Mouse (Mus musculus) cerebellum, postnatal 14 days (tissue): ENCODE results near the gene Kremen2.
A peak's percentile ranks its signal among the peaks of the same experiment; 100 is the strongest.

Source experiments
- DNase-seq, 2 experiments: peaks; one replicate each; pipeline ENCODE4 v3.0.0; 2021; ENCODE audit warnings: mixed read lengths in 2 of 2

Gene Kremen2

DNA sequence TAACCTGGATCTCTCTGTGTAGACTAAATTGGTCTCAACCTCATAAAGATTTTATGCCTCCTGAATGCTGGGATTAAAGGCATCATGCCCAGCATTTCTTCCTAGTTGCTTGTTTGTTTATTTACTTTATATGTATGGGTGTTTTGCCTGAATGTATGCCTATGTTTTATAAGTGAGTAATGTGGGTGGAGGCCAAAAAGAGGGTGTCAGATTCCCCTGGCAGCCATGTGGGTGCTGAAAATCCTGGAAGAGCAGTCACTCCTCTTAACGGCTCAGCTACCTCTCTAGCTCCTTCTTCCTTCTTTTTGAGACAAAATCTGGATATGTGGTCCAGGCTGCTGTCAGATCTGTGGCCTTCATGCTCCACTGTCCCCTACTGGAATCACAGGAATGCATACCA, 15.2 kb downstream of the Kremen2 start:
- DNase-seq: no peak

DNA sequence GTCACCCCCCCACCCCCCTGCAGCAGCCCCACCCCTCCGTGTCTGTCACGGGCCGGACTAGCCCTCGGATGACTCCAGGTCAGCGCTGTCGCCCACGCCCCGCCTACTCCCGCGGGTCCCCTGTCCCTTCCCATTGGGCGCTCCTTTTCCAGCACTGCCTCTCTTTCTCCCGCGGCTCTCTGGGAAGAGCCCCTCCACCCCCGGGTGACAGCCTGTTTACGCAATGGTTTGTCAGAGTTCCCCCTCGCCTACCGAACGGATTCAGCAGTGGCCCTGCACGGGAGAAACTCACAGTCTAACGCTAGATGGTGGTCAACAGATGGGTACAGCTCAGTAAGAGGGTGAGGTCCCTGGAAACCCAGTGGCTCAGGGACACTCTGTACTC, 18.9 kb downstream of the Kremen2 start:
- peak; percentile 79 to 87 for DNase-seq

DNA sequence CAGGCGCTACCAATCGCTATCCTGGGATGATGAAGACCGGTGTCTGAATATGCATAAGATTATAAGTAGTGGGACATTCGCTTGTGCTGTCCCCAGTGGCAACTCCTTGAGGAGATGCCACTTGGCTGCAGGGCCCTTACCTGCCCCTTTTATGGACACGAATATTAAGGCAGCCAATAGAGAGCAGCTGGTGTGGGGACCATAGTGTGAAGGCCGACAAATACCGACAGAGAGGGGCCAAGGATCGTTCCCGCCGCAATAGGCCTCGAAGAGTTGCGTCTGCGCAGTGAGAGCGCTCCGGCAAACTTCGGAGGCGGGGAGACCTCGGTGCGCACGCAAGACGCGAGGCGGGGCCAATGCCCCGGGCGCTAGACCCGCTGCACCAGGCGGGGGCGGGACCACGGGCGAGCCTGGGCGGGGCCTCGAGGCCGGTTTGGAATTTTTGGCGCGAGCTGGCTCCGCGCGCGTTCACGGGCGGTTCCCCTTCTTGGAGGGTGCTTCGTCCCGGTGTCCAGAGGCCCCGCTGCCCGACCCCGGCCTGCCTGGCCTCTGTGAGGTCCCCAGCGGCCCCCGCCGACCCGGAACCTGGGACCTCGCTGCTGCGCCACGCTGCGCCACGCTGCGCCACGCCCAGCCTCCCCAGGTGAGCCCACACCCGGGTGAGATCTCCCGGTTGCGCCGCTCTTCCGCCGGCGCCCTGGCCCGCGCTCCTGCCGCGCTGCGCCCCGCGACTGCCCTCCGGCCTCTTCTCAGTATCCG, 19.5 kb downstream of the Kremen2 start, which contains the start of gene Pkmyt1:
Gene Pkmyt1 (plus strand): TSS at position 338 of the 759 bp plus-strand sequence.
- peak; percentile 96 to 97 for DNase-seq

DNA sequence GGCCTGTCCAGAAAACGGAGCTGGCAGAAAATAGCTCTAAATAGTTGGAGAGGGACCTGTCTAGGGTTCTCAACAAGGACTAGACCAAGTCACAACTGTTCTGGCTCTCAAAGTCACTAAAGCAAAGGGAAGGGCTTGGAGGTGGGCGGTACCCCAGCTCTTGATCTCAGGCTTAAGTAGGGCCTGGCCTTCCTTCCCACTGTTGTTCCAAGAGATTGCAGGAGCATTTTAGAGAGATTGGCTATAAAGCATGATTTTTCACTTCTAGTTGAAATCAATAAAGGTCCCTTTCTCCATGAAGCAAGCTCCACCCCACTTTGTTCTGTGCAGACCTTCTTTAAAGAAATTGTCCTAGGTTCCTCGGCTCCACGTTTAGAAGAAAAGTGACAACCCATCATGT, 20.2 kb downstream of the Kremen2 start:
- no peak for DNase-seq

DNA sequence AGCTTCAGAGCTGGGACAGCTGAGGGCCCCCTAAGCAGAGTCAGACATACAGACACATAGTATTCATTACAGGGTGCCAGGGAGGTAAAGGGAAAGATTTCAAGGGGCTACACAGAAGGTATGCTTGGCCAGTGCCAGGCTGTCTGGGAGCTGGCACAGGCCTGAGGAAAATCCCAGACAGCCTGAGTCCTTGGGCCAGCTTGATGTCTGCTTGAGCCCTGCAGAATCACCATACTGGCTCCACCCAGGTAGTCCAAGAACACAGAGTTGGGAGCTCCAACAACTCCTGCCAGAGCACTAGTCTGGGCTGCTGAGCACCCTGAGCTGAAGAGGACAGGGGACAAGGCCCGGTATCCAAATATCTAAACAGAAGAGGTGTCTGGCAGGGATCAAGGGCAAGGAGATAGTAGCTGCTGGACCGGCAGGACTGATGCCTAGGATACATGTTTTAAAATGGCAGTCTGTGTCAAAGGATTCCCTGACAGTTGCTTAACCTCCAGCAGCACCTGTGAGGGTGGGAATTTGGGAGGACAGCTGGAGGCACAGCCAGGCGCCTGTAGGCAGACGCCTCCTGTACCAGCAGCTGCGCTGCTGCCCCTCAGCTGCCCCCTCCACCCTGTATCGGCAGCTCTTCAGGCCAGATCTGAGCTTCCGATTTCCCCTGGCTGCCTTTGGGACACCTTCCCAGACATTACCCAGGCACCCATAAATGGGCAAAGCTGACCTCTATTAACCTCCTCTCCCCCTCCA, 23.1 kb downstream of the Kremen2 start, which contains the start of gene 1520401A03Rik:
Gene 1520401A03Rik (minus strand): TSS at position 408 of the 750 bp plus-strand sequence.
- DNase-seq: no peak

DNA sequence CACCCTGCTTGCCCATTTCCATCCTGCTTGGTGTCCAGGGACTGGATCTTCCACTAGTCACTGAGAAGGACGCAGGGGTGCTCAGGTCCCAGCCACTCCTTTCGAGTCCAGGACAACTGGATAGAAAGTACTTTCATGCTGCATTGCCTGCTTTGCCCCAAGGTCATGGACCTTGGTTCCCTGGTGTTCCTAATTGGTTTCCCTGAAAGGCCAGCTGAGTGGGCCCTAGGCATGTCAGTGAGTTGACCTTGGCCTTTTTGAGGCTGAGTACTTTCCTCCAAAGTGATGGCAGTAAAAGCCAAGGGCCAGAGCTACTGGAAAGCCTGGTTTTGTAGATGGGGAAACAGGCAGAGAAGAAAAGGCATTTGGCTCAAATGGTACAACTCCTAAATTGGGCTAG, 23.7 kb downstream of the Kremen2 start:
- DNase-seq: no peak

DNA sequence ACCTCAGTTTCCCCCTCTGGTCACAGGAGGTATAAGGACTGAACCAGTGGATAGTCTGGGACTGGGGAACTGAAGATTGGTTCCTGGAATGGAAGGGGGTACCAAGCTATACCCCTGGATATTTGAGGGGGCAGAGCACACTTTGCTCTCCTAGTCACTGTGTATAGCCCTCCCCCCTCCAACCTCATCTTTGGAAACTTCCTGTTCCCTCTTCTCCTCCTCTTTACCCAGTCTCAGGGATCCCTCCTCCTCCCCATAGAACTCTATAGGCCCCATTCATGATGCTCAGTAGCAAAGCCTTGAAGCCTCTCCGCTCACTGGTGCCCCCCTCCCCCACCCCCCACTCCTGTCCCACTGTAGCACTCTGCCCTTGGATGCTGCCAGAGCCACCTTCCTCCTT, 26.2 kb downstream of the Kremen2 start:
- DNase-seq: no peak

DNA sequence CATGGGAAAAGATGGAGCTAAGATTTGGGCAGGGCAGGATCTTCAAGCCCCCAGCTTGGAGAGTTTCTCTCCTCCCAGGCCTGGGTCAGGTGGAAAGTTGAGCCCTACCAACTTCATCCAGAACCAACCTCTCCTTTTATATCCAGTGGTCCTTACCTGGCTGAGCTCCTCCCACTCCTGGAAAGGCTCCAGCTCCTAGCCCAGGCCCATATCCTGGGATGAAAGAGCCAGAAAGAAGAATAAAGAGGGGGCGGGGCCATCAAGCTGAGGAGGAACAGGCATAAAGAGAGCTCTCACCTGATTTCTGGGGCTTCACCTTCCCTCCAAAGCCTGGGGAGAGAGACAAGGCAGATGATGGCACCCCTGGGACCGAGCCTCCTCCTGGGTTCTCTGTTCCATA, 28.6 kb downstream of the Kremen2 start:
- DNase-seq: no peak

DNA sequence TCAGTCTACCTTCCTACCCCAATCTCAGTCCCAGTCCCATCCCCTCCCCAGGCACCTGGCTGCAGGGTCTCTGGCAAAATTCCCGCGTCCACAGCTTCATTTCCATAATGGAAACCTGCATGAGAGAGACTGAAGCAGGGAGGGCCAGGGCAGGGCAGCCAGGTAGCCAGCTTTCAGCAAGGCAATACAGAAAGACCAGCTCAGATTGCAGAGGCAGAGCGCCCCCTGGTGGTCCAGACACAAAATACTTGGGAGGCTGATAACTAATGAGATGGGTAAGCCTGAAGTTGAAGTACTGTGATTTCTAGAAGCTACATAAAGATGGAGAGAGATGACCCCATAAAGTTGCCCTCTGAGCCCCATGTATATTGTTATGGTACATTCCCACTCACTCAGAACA, 39.4 kb downstream of the Kremen2 start:
- DNase-seq: peak; percentile 90 to 92

DNA sequence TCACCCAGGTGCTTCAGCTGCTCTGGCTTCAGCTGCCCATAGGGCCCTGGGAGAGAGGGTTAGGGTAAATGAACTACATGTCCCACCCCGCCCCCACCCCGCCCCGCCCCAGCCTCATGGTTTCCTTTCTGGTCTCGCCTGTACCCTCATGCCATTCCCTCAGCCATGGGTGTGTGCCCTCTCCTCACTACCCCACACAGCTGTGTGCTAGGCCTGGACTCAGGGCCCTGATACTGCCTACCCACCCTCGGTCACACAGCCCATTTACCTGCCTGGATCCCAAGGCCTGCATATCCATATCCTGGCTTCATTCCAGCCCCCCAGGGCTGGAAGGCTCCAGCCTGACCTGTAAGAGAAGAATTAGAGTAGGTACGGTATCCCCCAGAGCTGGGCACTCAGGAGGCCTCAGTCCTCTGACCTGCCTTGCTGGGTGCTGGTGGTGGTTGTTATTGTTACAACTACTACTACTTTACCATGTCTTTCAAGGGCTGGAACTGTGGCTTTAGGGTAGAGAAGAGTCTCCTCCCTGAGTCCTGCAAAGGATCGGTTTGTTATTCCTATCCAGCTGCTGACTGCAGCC, 40.0 kb downstream of the Kremen2 start:
- no peak for DNase-seq

DNA sequence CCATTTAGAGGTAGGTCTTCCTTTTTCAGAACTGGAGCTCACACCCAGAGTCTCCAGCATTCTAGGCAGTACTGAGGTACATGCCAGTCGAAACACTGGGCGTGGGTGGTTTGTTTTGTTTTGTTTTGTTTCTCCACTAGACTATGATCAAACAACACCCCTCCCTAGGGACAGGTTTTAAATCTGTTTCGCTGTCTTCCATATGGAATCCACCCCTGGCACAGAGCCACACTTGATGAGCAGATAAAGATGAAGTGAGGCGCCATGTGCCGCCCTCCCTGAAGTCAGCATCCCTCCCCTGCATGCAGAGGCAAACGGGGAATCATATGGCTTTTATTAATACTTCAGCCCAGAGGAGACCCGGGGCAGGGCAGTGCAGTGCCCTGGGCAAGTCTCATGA, 40.9 kb downstream of the Kremen2 start:
- peak in 1 of 2 experiments; percentile 42 for DNase-seq

DNA sequence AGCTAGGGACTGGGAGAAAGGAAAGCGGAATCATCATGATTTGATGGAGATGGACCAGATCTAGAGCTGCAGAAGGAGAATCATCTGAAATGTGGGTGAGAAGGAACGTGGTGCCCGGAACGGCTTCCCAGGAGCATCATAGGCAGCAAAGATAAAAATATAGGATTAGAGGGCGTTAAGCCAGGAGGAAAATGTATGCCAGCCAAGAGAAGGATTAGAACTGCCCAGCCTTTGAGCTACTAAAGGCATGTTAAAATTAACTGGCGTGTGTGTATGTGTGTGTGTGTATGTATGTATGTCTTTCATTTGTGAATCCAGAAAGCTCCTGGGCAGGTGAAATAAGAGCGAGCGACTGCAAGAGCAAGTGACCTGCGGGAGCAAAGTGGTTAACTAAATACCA, 42.3 kb downstream of the Kremen2 start:
- no peak for DNase-seq

DNA sequence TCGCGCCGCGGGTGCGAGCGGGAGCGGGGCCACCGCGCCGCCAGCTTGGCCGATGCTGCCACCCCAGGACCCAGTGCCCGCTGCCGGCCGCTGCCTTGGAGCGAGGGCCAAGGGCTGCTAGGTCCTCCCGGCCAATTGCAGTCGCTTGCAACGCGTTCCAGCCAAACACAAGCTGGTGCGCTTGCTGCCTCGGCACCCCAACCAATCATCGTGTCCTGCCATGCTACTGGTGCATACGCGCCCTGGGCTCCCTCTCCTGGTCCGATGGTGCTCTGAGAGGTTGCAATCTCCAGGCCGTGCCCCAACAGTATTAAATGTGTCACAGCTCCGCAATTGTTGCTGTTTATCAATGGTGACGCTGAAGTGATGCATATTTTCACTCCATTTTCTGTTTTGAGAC, 45.6 kb downstream of the Kremen2 start:
- peak; percentile 95 to 96 for DNase-seq

DNA sequence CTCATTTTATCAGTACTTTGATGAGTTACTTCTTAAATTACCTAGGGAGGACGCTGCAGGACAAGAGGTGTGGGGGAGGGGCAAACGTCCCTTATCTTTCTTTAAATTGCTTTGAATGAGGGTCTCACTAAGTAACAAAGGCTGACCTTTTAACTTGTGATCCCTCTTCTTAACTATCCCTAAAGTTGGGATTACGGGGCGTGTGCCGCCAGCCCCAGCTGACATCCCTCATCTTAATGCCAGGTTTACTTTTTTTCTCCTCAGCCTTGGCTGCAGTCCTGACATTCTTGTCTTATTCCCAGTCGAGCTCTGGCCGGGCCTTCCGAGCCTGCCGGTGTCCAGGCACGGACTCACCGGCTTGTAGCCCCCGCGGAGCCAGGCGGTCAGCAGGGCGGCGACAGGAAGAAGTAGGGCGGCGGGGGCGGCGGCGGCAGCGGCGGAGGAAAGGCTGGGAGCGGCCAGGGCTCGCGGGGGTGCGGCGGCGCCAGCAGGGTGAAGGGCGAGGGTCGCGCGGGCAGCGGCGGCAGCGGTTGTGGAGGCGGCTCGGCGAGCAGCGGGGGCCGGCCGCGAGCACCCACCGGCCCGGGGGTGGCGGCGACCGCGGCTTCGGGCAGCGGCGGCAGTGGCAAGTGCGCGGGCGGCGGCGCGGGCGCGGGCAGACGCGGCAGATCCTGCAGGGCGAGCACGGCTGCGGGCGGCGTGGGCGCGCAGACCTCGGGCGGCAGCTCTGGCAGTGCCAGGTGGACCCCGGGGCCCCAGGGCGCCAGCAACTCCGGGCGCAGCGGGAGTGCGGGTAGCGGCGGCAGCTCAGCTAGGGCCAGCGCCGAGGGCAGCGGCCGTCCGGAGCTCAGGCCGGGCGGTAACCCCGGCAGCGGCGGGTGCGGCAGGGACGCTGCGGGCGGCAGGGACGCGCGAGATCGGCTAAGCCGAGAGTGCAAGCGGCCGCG, 46.2 kb downstream of the Kremen2 start:
- peak; percentile 66 to 68 for DNase-seq

DNA sequence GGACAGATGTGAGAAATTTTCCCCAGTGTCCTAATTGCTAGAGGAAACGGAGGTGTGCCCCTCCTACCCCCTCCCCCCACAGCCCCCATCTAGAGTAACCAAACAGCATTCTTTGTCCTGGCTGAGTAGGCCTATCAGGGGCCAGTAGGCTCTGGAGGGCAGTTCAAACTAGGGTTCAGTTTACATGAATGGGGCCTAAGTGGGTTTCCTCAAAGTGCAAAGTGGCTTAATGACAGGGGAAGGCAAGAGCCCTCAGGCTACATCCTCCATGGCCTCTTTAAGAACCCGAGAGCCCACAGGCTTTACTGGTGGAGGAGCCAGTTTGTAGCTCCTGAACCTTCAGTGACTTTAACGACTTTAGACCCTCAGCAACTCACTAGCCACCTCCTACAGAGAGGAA, 49.8 kb downstream of the Kremen2 start:
- no peak for DNase-seq

DNA sequence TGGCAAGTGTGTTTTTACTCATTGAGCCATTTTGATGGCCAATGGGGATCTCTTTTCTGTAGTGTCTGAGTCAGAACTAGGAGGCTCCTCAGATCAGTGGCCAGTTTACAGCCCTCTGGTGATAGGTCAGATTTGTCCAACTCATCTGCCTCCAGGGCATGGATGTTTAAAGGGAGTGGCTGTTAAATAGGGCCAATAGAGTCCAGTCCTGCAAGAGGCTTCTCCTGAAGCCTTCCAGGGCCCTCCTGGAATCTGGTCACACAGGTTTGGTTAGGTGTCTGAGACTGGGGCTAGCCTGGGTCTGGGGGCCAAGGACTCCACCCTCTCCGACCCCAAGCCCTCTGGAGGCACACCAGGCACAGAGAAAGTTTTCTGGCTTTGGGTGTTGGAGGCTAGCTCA, 51.1 kb downstream of the Kremen2 start:
- no peak for DNase-seq
